Mouse (Mus musculus) lung, embryonic 14.5 days (tissue): Measurements from ENCODE around the gene Angptl7. TPM values are rescaled to one million over a fixed set of nuclear protein-coding genes. Genes with fewer than 3 reads are reported as not detected.

Source experiments
- ATAC-seq: fragments of 200-750 bp; cut with Nextera tagmentation; 2 replicates; pipeline ENCODE4 v1.8.0; 2017; ENCODE audit warnings: mild to moderate bottlenecking, moderate TSS enrichment, moderate library complexity; ENCODE audit not compliant: insufficient read depth
- DNase-seq: peaks from one replicate; pipeline ENCODE4 v3.0.0-alpha.2; 2015
- H3K27ac ChIP-seq: fragments of 300-500 bp; sonication (generic); 2 replicates; pipeline ENCODE4 v1.5.1; 2014; ENCODE audit warnings: low read depth, mild to moderate bottlenecking, moderate library complexity
- H3K27me3 ChIP-seq: fragments of 300-500 bp; sonication (generic); 2 replicates; pipeline ENCODE4 v1.6.1; 2014; ENCODE audit warnings: low read length, control low read depth; ENCODE audit not compliant: insufficient read depth
- H3K36me3 ChIP-seq: fragments of 300-500 bp; sonication (generic); 2 replicates; pipeline ENCODE4 v1.6.1; 2014; ENCODE audit warnings: control low read depth; ENCODE audit not compliant: insufficient read depth
- H3K4me1 ChIP-seq: fragments of 300-500 bp; sonication (generic); 2 replicates; pipeline ENCODE4 v1.6.1; 2014; ENCODE audit warnings: antibody characterized with exemption, control low read depth; ENCODE audit not compliant: insufficient read depth
- H3K4me2 ChIP-seq: fragments of 300-500 bp; sonication (generic); 2 replicates; pipeline ENCODE4 v1.6.1; 2014; ENCODE audit warnings: mild to moderate bottlenecking
- H3K4me3 ChIP-seq: fragments of 300-500 bp; sonication (generic); 2 replicates; pipeline ENCODE4 v1.5.1; 2014; ENCODE audit warnings: low read depth, low read length
- H3K9ac ChIP-seq: fragments of 300-500 bp; sonication (generic); 2 replicates; pipeline ENCODE4 v1.6.1; 2014
- H3K9me3 ChIP-seq: fragments of 300-500 bp; sonication (generic); 2 replicates; pipeline ENCODE4 v1.6.1; 2016; ENCODE audit warnings: low read depth, low read length, control low read depth
- CTCF ChIP-seq: IDR thresholded peaks from 2 replicates; pipeline ENCODE4 v1.5.1; 2016; ENCODE audit warnings: antibody characterized with exemption, low read depth
- WGBS: fragments of 180-500 bp; shearing (Covaris S2); extraction: QIAGEN DNeasy Blood & Tissue Kit; methylation state at CpG from one replicate; pipeline ENCODE4 v1.1.7; 2014; 5-methylcytosine and 5-hydroxymethylcytosine counted together
- polyA plus RNA-seq: library from polyadenylated mRNA; unstranded; fragments of >200 nt; fragmentation: Nextera tagmentation; extraction: Ambion mirVana; gene quantifications from 2 replicates; pipeline ENCODE4 v1.2.1, GENCODE M21; 2014

The Angptl7 gene
- polyA plus RNA-seq, 1 experiment from 2014 or later, result 0.75 TPM

- no peaks in the 10 kb centered on the region for H3K9me3 ChIP-seq
- H3K36me3 ChIP-seq, result peaks cover 74% of the 10 kb centered on the region
- H3K4me3 ChIP-seq, result no peak overlapping the region
- H3K9ac ChIP-seq, result no peak overlapping the region
- no peak overlapping the region for H3K27ac ChIP-seq
- no peaks in the 10 kb centered on the region for H3K4me1 ChIP-seq
- WGBS, result 88% methylated on average over 5 of the region's 5 CpGs
- DNase-seq (no peak), ATAC-seq (no peak)
- no peak overlapping the region for H3K4me2 ChIP-seq
- H3K27me3 ChIP-seq, result no peaks in the 10 kb centered on the region
- no peak for TF ChIP-seq CTCF
Measured at GRCm38 (mm10) chr4:148530351-148530750, 30.1 kb upstream of the Angptl7 start.

DNA sequence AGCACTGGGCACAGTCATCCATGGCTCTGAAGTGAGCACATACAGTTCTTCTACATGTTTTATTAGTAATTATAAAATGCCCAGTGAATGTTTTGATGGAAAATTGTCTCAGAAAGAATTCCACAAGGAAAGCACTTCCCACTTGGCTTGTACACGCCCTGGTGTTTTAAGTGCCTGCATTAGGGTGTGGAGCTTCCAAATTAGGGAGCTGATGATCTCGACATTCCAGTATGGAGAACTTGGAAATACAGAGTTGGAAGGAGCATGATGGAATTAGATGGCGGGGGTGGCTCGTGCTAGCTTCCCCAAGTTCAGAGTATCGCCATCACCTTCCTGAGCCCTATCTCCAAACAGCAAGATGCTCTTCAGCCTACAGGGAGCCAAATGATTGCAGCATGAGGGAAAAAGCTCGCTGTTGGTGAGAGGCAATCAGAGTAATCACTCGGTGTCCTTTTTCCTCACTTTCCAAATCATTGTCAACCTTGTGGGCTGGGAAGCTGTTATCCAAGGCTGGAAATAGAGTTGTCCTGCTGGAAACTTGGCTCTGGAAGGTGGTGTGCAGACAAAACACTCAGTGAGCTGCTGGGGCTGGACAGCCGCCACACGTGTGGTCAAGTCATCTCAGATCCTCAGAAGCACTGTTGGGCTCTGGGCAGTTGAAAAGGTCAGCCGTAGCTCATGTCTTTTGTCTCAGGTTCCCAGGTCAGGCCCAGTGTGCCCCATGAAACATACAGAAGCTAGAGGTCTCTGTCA lies 27.1 kb upstream of the Angptl7 start:
- no peak for TF ChIP-seq CTCF
- Histone ChIP-seq H3K36me3 (peaks cover 70% of the 10 kb centered on the region), H3K4me3 (no peak overlapping the region), H3K27me3 (no peaks in the 10 kb centered on the region), H3K4me1 (no peaks in the 10 kb centered on the region), H3K9me3 (no peaks in the 10 kb centered on the region), H3K4me2 (no peak overlapping the region), H3K27ac (no peak overlapping the region), H3K9ac (no peak overlapping the region)
- WGBS, result 90% methylated on average over 10 of the region's 10 CpGs
- DNase-seq (no peak), ATAC-seq (no peak)

- no peak for DNase-seq
- H3K27me3 ChIP-seq, result no peaks in the 10 kb centered on the region
- no peak for ATAC-seq
- no peak overlapping the region for H3K4me3 ChIP-seq
- WGBS, result 84% methylated on average over 7 of the region's 7 CpGs
- no peak overlapping the region for H3K27ac ChIP-seq
- peaks cover 69% of the 10 kb centered on the region for H3K36me3 ChIP-seq
- H3K9me3 ChIP-seq, result no peaks in the 10 kb centered on the region
- H3K4me1 ChIP-seq, result no peaks in the 10 kb centered on the region
- no peak overlapping the region for H3K9ac ChIP-seq
- no peak overlapping the region for H3K4me2 ChIP-seq
- TF ChIP-seq CTCF, result no peak
Measured at GRCm38 (mm10) chr4:148523538-148523937, 23.3 kb upstream of the Angptl7 start.

DNA sequence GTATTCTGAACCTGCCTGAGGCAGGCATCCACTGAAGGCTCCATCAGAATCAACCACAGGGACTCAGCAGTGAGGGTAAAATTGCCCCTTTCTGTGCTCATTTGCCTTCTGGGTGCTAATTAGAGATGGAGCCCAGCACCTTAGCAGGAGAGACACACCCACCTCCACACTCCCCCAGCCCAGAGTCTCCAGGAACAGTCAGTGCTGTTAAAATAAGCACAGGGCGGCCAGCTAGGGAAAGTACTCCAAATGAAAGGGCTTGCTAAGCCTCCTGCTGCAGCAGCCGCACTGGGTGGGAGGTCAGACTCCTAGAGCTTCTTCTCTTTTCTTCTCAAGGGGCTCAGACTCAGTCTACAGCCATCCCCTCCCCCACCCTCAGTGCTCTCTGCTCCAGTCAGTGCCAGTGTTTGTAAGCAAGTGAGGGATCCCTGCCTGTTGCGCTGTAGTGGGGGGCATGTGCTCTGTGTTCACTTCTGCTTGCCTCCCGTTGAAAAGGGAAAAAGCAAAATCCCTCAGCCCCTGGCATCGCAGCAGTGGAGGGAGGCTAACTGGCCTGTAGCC lies 18.1 kb upstream of the Angptl7 start:
- DNase-seq, result no peak
- no peaks in the 10 kb centered on the region for H3K9me3 ChIP-seq
- no peak overlapping the region for H3K9ac ChIP-seq
- no peak for ATAC-seq
- H3K4me3 ChIP-seq, result no peak overlapping the region
- WGBS, result 54% methylated on average over 5 of the region's 5 CpGs
- H3K36me3 ChIP-seq, result peaks cover 69% of the 10 kb centered on the region
- no peaks in the 10 kb centered on the region for H3K27me3 ChIP-seq
- no peak overlapping the region; the same call in 1 of the 2 replicates for H3K27ac ChIP-seq
- H3K4me2 ChIP-seq, result no peak overlapping the region
- no peaks in the 10 kb centered on the region for H3K4me1 ChIP-seq
- TF ChIP-seq CTCF, result no peak

DNA sequence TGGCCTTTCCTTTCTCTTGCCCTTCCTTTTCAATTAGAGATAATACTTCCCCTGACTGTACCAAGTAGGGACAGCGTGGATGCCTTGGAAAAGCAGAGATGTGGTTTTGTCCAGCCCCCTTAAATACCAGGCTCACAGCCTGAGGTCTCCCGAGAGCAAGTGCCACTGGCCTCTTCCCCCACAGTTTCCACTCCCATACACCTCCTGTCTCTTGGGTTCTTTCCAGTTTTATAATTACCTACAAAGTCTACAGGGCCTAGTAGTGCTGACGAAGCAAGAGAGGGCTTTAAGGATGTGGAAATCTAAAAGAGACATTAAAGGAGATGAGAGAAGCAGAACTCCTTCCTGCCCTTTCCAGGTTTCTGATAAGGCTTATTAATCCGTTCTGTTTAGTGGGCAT lies 17.5 kb upstream of the Angptl7 start:
- no peak for TF ChIP-seq CTCF
- Histone ChIP-seq H3K9me3 (no peaks in the 10 kb centered on the region), H3K27ac (no peak overlapping the region; the same call in 1 of the 2 replicates), H3K4me2 (no peak overlapping the region), H3K36me3 (peaks cover 69% of the 10 kb centered on the region), H3K9ac (no peak overlapping the region), H3K4me1 (no peaks in the 10 kb centered on the region), H3K4me3 (no peak overlapping the region), H3K27me3 (no peaks in the 10 kb centered on the region)
- DNase-seq (no peak), ATAC-seq (no peak)
- 60% methylated on average over 4 of the region's 4 CpGs for WGBS

DNA sequence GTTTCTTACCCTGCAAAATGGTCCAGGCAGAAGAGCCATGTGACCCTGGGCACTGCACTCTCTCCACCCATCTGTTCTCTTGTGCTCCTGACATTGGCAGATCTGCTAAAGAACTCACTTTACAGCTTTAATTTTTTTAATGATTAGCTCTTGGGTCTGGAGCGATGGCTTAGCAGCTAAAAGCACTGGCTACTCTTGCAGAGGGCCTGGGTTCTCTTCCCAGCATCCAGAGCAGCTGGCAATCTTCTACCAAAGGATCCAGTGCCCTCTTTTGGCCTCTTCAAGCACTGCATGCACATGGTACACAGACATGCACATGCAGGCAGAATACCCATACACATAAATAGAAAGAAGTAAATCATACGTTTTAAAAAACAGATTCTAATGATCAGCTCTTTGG lies 15.1 kb upstream of the Angptl7 start:
- Histone ChIP-seq H3K9ac (no peak overlapping the region), H3K4me2 (no peak overlapping the region), H3K4me1 (no peaks in the 10 kb centered on the region), H3K27me3 (no peaks in the 10 kb centered on the region), H3K9me3 (no peaks in the 10 kb centered on the region), H3K4me3 (no peak overlapping the region), H3K27ac (no peak overlapping the region), H3K36me3 (peaks cover 77% of the 10 kb centered on the region)
- ATAC-seq (no peak), DNase-seq (no peak)
- peak; percentile 35; the same call in 1 of the 2 replicates for TF ChIP-seq CTCF
- 85% methylated on average over 2 of the region's 2 CpGs for WGBS

DNA sequence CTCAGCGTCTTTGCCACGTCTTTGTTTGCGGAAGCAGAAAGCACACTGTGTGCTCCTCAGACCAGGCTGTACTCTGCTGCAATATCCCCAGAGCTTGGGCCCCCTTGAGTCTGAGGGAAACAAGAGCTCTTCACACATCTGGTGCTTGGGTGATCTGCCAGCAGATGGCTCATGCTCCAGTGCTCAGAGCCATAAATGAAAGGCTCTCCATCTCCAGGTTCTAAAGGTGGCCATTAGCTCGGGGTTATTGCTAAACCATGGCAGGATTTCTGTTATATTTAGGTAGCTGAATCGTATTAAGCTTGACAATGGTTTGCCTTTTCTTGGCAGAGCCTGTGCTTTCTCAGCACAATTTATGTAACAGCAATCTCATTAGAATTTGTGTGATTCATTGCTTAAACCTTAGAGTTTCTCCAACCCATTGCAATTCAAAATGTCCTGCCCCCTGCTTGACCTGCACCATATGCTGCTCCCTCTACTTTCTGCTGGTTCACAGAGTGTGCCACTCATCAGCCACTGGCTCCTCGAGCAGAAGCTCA lies 12.8 kb upstream of the Angptl7 start:
- Histone ChIP-seq H3K36me3 (peaks cover 61% of the 10 kb centered on the region), H3K27ac (no peak overlapping the region), H3K9me3 (no peaks in the 10 kb centered on the region), H3K4me1 (no peaks in the 10 kb centered on the region), H3K27me3 (no peaks in the 10 kb centered on the region), H3K4me3 (no peak overlapping the region), H3K4me2 (no peak overlapping the region), H3K9ac (no peak overlapping the region)
- WGBS, result 70% methylated on average over 6 of the region's 6 CpGs
- peak; percentile 9 for DNase-seq
- no peak for TF ChIP-seq CTCF
- no peak for ATAC-seq
